Mouse (Mus musculus): ENCODE measurements at regions not wholly inside any gene's neighbourhood (a gene's known extent, or its start where the extent isn't known, plus 50 kb on each side); places are given as distances from the start of the nearest gene placed in this dataset.

GRCm38 (mm10) chr17:47194463-47195012 lies 174.1 kb upstream of the Mrps10 start:
- ATAC-seq (ENCODE audit: insufficient number of reproducible peaks, insufficient read depth, low FRiP score, low read depth) = no peak
- 89% methylated on average over 14 of the region's 14 CpGs for WGBS

GRCm38 (mm10) chr17:47191416-47191815 lies 177.3 kb upstream of the Mrps10 start:
- Histone ChIP-seq H3K4me2 (replicated peaks; ENCODE audit: low read depth, low read length) (no peak overlapping the region), H3K4me1 (ENCODE audit: control insufficient read depth, insufficient read depth, low read length) (no peaks in the 10 kb centered on the region), H3K4me3 (ENCODE audit: low read depth, low read length) (no peak overlapping the region), H3K9ac (replicated peaks; ENCODE audit: low read depth, low read length) (no peak overlapping the region), H3K9me3 (ENCODE audit: control insufficient read depth, low read depth, low read length) (no peaks in the 10 kb centered on the region; the same call in 1 of the 2 replicates), H3K36me3 (ENCODE audit: control insufficient read depth, insufficient read depth, low read length) (no peaks in the 10 kb centered on the region), H3K27me3 (ENCODE audit: control insufficient read depth, insufficient read depth, low read length) (no peaks in the 10 kb centered on the region), H3K27ac (ENCODE audit: low read length) (no peak overlapping the region)
- no peak for ATAC-seq (ENCODE audit: insufficient number of reproducible peaks, insufficient read depth, low FRiP score, low read depth)
- WGBS = 91% methylated on average over 3 of the region's 3 CpGs

More at GRCm38 (mm10) chr17:47194463-47195012, 174.1 kb upstream of the Mrps10 start:
- Histone ChIP-seq H3K9ac (replicated peaks; ENCODE audit: low read depth, low read length) (no peak overlapping the region), H3K27me3 (ENCODE audit: control insufficient read depth, insufficient read depth, low read length) (no peaks in the 10 kb centered on the region), H3K4me1 (ENCODE audit: control insufficient read depth, insufficient read depth, low read length) (peaks cover 12% of the 10 kb centered on the region; the same call in 1 of the 2 replicates), H3K9me3 (ENCODE audit: control insufficient read depth, low read depth, low read length) (no peaks in the 10 kb centered on the region; the same call in 1 of the 2 replicates), H3K4me2 (replicated peaks; ENCODE audit: low read depth, low read length) (no peak overlapping the region), H3K27ac (ENCODE audit: low read length) (no peak overlapping the region), H3K4me3 (ENCODE audit: low read depth, low read length) (no peak overlapping the region), H3K36me3 (ENCODE audit: control insufficient read depth, insufficient read depth, low read length) (no peaks in the 10 kb centered on the region)

GRCm38 (mm10) chr17:47189770-47190169 lies 178.9 kb upstream of the Mrps10 start:
- Histone ChIP-seq H3K27me3 (ENCODE audit: control insufficient read depth, insufficient read depth, low read length) (no peaks in the 10 kb centered on the region), H3K4me1 (ENCODE audit: control insufficient read depth, insufficient read depth, low read length) (no peaks in the 10 kb centered on the region), H3K4me3 (ENCODE audit: low read depth, low read length) (no peak overlapping the region), H3K9me3 (ENCODE audit: control insufficient read depth, low read depth, low read length) (no peaks in the 10 kb centered on the region; the same call in 1 of the 2 replicates), H3K4me2 (replicated peaks; ENCODE audit: low read depth, low read length) (no peak overlapping the region), H3K36me3 (ENCODE audit: control insufficient read depth, insufficient read depth, low read length) (no peaks in the 10 kb centered on the region), H3K9ac (replicated peaks; ENCODE audit: low read depth, low read length) (no peak overlapping the region), H3K27ac (ENCODE audit: low read length) (no peak overlapping the region)
- 76% methylated on average over 7 of the region's 7 CpGs for WGBS
- no peak for ATAC-seq (ENCODE audit: insufficient number of reproducible peaks, insufficient read depth, low FRiP score, low read depth)

DNA sequence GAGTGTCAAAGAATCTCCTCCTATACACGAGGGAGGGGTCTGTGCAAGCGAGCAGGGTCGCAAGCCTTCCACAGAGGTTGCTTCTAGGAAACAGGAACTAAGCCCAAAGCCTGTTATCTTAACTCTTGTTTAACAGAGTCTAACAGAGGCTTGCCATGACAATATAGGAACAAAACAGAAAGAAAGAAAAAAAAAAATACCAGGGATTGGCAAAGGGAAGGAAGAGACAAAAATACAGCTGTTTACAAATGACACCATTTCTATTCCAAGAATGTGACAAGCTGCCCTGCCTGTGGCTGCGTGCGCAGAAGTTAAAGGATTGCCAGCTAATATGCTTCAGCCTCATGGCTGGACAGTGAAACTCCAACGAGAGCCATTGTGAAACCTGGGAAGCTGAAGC lies 173.8 kb upstream of the Ubr2 start:
- no peak for ATAC-seq (ENCODE audit: insufficient number of reproducible peaks, insufficient read depth, low FRiP score, low read depth)
- H3K36me3 ChIP-seq (ENCODE audit: control insufficient read depth, insufficient read depth, low read length) = no peaks in the 10 kb centered on the region
- no peak overlapping the region for H3K4me2 ChIP-seq (replicated peaks; ENCODE audit: low read depth, low read length)
- no peaks in the 10 kb centered on the region for H3K27me3 ChIP-seq (ENCODE audit: control insufficient read depth, insufficient read depth, low read length)
- peaks cover 12% of the 10 kb centered on the region; the same call in 1 of the 2 replicates for H3K4me1 ChIP-seq (ENCODE audit: control insufficient read depth, insufficient read depth, low read length)
- H3K27ac ChIP-seq (ENCODE audit: low read length) = no peak overlapping the region
- no peaks in the 10 kb centered on the region for H3K9me3 ChIP-seq (ENCODE audit: control insufficient read depth, low read depth, low read length)
- no peak overlapping the region for H3K9ac ChIP-seq (replicated peaks; ENCODE audit: low read depth, low read length)
- H3K4me3 ChIP-seq (ENCODE audit: low read depth, low read length) = no peak overlapping the region
- 56% methylated on average over 6 of the region's 6 CpGs for whole genome bisulfite sequencing

DNA sequence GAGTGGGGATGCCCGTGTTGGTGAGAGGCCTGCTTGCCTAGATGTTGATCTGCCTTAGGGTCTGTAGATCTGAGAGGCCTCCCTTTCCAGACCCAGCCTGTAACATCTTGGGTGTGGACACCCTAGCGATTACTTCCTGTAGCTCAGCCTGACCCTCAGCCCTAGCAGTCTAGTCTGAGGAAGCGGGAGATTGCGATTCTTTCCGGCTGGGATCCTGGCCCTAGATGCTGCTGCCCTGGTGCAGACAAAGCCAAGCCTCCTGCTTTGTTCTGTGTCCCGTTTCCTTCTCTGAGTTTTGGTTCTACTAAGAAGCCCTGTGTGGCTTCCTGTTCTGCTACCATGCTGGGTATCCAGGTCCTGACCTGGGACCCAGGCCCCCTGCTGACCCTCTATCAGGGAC lies 171.8 kb upstream of the Ubr2 start:
- ATAC-seq (ENCODE audit: insufficient number of reproducible peaks, insufficient read depth, low FRiP score, low read depth) = no peak

DNA sequence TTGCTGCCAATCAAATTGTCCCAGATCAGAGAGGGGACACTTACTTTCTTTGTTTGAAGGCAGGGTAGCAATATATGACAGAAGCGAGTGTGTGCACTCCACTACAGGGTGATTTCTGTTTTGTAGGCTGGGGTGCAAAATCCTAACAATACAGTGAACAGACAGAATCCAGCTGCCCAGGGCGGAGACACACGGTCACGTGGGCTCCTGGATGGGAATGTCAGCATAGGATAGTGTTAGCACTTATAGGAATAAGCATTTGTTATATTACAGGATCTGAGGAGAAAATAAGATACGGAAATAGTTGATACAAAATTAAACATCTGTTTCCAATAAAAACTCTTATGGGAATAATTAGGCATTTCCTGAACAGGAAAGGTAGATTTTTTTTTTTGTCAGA lies 169.1 kb upstream of the Ubr2 start:
- Histone ChIP-seq H3K4me2 (replicated peaks; ENCODE audit: low read depth, low read length) (peak overlapping the region; percentile 10; the same call in 1 of the 2 replicates), H3K27ac (ENCODE audit: low read length) (peak overlapping the region; percentile 86), H3K9ac (replicated peaks; ENCODE audit: low read depth, low read length) (no peak overlapping the region), H3K27me3 (ENCODE audit: control insufficient read depth, insufficient read depth, low read length) (no peaks in the 10 kb centered on the region), H3K4me3 (ENCODE audit: low read depth, low read length) (no peak overlapping the region), H3K9me3 (ENCODE audit: control insufficient read depth, low read depth, low read length) (no peaks in the 10 kb centered on the region), H3K36me3 (ENCODE audit: control insufficient read depth, insufficient read depth, low read length) (no peaks in the 10 kb centered on the region), H3K4me1 (ENCODE audit: control insufficient read depth, insufficient read depth, low read length) (peaks cover 37% of the 10 kb centered on the region)
- peak; percentile 63; the same call in 1 of the 2 replicates for ATAC-seq (ENCODE audit: insufficient number of reproducible peaks, insufficient read depth, low FRiP score, low read depth)
- 30% methylated on average over 5 of the region's 5 CpGs for WGBS

More for the DNA sequence above, 171.8 kb upstream of the Ubr2 start:
- Histone ChIP-seq H3K4me1 (ENCODE audit: control insufficient read depth, insufficient read depth, low read length) (peaks cover 28% of the 10 kb centered on the region), H3K36me3 (ENCODE audit: control insufficient read depth, insufficient read depth, low read length) (no peaks in the 10 kb centered on the region), H3K4me3 (ENCODE audit: low read depth, low read length) (no peak overlapping the region), H3K9me3 (ENCODE audit: control insufficient read depth, low read depth, low read length) (no peaks in the 10 kb centered on the region), H3K27ac (ENCODE audit: low read length) (peak overlapping the region; percentile 52; the same call in 1 of the 2 replicates), H3K4me2 (replicated peaks; ENCODE audit: low read depth, low read length) (no peak overlapping the region), H3K9ac (replicated peaks; ENCODE audit: low read depth, low read length) (no peak overlapping the region), H3K27me3 (ENCODE audit: control insufficient read depth, insufficient read depth, low read length) (no peaks in the 10 kb centered on the region)
- 53% methylated on average over 6 of the region's 6 CpGs for WGBS

DNA sequence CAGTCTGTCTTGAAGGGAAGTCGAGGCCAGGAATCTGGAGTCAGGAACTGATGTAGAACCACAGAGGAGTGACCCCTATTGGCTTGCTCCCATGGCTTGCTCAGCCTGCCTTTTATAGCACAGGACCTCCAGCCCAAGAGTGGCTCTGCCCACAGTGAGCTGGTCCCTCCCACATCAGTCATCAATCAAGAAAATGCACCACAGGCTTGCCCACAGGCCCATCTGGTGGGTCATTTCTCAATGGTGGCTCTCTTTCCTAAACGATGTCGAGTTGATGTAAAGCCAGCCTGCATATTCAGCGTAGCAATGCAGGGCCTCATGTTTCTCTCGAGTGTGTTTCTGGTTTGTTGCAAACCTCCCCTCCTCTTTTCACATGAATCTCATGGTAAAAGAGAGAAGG lies 168.3 kb upstream of the Ubr2 start:
- H3K9ac ChIP-seq (replicated peaks; ENCODE audit: low read depth, low read length) = no peak overlapping the region
- ATAC-seq (ENCODE audit: insufficient number of reproducible peaks, insufficient read depth, low FRiP score, low read depth) = no peak
- H3K4me3 ChIP-seq (ENCODE audit: low read depth, low read length) = no peak overlapping the region
- H3K4me1 ChIP-seq (ENCODE audit: control insufficient read depth, insufficient read depth, low read length) = peaks cover 41% of the 10 kb centered on the region
- H3K27me3 ChIP-seq (ENCODE audit: control insufficient read depth, insufficient read depth, low read length) = no peaks in the 10 kb centered on the region
- WGBS = 22% methylated on average over 5 of the region's 5 CpGs
- H3K36me3 ChIP-seq (ENCODE audit: control insufficient read depth, insufficient read depth, low read length) = no peaks in the 10 kb centered on the region
- H3K27ac ChIP-seq (ENCODE audit: low read length) = peak overlapping the region; percentile 86
- peak overlapping the region; percentile 10; the same call in 1 of the 2 replicates for H3K4me2 ChIP-seq (replicated peaks; ENCODE audit: low read depth, low read length)
- H3K9me3 ChIP-seq (ENCODE audit: control insufficient read depth, low read depth, low read length) = no peaks in the 10 kb centered on the region

DNA sequence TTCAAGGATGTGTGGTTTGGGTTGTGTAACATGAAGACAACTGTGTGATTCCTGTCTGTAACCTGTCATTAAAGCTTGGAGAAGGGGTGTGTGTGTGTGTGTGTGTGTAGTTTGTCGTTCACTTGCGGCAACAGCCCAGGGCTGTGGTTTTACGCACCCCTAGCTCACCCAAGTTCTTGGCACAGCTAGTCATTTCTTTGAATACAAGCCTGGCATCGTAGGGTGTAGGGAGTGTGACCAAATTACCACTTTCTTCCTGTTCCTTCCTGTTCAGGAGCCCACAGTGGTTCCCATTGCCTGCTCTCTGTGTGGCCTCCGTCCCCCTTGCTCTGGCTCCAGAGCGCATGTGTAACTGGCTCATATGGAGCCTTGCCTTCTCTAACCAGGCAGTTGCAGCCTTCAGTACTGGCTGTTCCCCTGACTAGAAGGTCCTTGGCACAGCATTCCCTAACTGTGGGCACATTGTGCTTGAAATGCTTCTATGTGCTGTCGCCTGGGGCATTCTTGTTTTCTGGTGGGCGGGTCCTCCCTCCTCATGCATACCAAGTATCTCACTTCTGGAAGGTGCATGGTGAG lies 167.4 kb upstream of the Ubr2 start:
- H3K9ac ChIP-seq (replicated peaks; ENCODE audit: low read depth, low read length) = no peak overlapping the region
- H3K9me3 ChIP-seq (ENCODE audit: control insufficient read depth, low read depth, low read length) = no peaks in the 10 kb centered on the region
- H3K4me3 ChIP-seq (ENCODE audit: low read depth, low read length) = no peak overlapping the region
- no peak for ATAC-seq (ENCODE audit: insufficient number of reproducible peaks, insufficient read depth, low FRiP score, low read depth)
- no peaks in the 10 kb centered on the region for H3K36me3 ChIP-seq (ENCODE audit: control insufficient read depth, insufficient read depth, low read length)
- peak overlapping the region; percentile 86 for H3K27ac ChIP-seq (ENCODE audit: low read length)
- no peaks in the 10 kb centered on the region for H3K27me3 ChIP-seq (ENCODE audit: control insufficient read depth, insufficient read depth, low read length)
- peaks cover 41% of the 10 kb centered on the region for H3K4me1 ChIP-seq (ENCODE audit: control insufficient read depth, insufficient read depth, low read length)
- 85% methylated on average over 8 of the region's 8 CpGs for WGBS
- H3K4me2 ChIP-seq (replicated peaks; ENCODE audit: low read depth, low read length) = no peak overlapping the region
